Mouse (Mus musculus): ENCODE measurements around the gene Fstl5.

Gene Fstl5

GRCm38 (mm10) chr3:76508811-76509210 is 434.7 kb downstream of the Fstl5 start:
- no peak for DNase-seq (ENCODE audit: low spot score)

- no peak for DNase-seq (ENCODE audit: low spot score)
Observed at GRCm38 (mm10) chr3:76567346-76567745, 493.3 kb downstream of the Fstl5 start.

- no peak for DNase-seq (ENCODE audit: low spot score)
Observed at GRCm38 (mm10) chr3:76572478-76572877, 498.4 kb downstream of the Fstl5 start.

GRCm38 (mm10) chr3:76572920-76573541 is 499.0 kb downstream of the Fstl5 start:
- DNase-seq (ENCODE audit: low spot score) = no peak

GRCm38 (mm10) chr3:76593148-76593547 is 519.1 kb downstream of the Fstl5 start:
- no peak for DNase-seq (ENCODE audit: low spot score)

- DNase-seq (ENCODE audit: low spot score) = no peak
Observed at GRCm38 (mm10) chr3:76620044-76620443, 546.0 kb downstream of the Fstl5 start.

- no peak for DNase-seq (ENCODE audit: low spot score)
Observed at GRCm38 (mm10) chr3:76654243-76654642, 580.2 kb downstream of the Fstl5 start.

GRCm38 (mm10) chr3:76670859-76671258 is 596.8 kb downstream of the Fstl5 start:
- DNase-seq (ENCODE audit: low spot score) = no peak

- no peak for DNase-seq (ENCODE audit: low spot score)
Observed at GRCm38 (mm10) chr3:76676006-76676405, 601.9 kb downstream of the Fstl5 start.

- DNase-seq (ENCODE audit: low spot score) = no peak
Observed at GRCm38 (mm10) chr3:76679853-76680545, 605.9 kb downstream of the Fstl5 start.

GRCm38 (mm10) chr3:76680546-76680883 is 606.4 kb downstream of the Fstl5 start:
- DNase-seq (ENCODE audit: low spot score) = no peak

GRCm38 (mm10) chr3:76697134-76697629 is 623.1 kb downstream of the Fstl5 start:
- no peak for DNase-seq (ENCODE audit: low spot score)

GRCm38 (mm10) chr3:76739221-76739620 is 665.2 kb downstream of the Fstl5 start:
- DNase-seq (ENCODE audit: low spot score) = no peak
